Mouse (Mus musculus) testis, adult 2 months (tissue): ENCODE measurements around the gene Sike1.

Source experiments
- CTCF ChIP-seq: fragments of 200-500 bp; IDR thresholded peaks from 2 replicates; pipeline ENCODE4 v1.5.1; 2012; ENCODE audit warnings: low read depth, mild to moderate bottlenecking, inconsistent platforms, low read length, moderate library complexity; ENCODE audit not compliant: control insufficient read depth, insufficient read depth, insufficient replicate concordance
- POLR2A ChIP-seq: fragments of 200-500 bp; IDR thresholded peaks from 2 replicates; pipeline ENCODE4 v1.6.1; 2012; ENCODE audit warnings: low read depth, mild to moderate bottlenecking, inconsistent platforms, low read length, moderate library complexity; ENCODE audit not compliant: control insufficient read depth

GRCm38 (mm10) chr3:102964033-102964432, 31.5 kb upstream of the Sike1 start, which contains the start of gene Nr1h5:
- TF ChIP-seq POLR2A (peak; percentile 56; the same call in 1 of the 2 replicates), CTCF (no peak)
